Mouse (Mus musculus) brain, embryonic 14.5 days (tissue): ENCODE results near the gene Rbp7.

ENCODE experiments used
- CTCF ChIP-seq: fragments of 200-500 bp; IDR thresholded peaks from 2 replicates; pipeline ENCODE4 v1.5.1; 2012; ENCODE audit warnings: inconsistent platforms, mild to moderate bottlenecking, moderate library complexity, borderline replicate concordance; ENCODE audit not compliant: insufficient read depth, insufficient read length; ENCODE audit errors: extremely low read depth
- POLR2A ChIP-seq: fragments of 200-500 bp; IDR thresholded peaks from 2 replicates; pipeline ENCODE4 v1.6.1; 2012; ENCODE audit warnings: mild to moderate bottlenecking, inconsistent platforms, borderline replicate concordance; ENCODE audit not compliant: poor library complexity, insufficient read depth, insufficient read length, severe bottlenecking; ENCODE audit errors: extremely low read depth

GRCm38 (mm10) chr4:149408331-149408730, 46.4 kb downstream of the Rbp7 start:
- TF ChIP-seq CTCF = no peak
- no peak for TF ChIP-seq POLR2A
